In genomic region chr2:12198699-12199098, GRCm38 (mm10) we compare ENCODE assay signal across 23 mouse cellular contexts.
DNase-seq lines count a peak whose midpoint lies in the region; ATAC-seq and TF ChIP-seq lines count a peak whose summit lies in the region.
"Had no signal": no experiment of that assay in that cellular context is flagged by ENCODE, and none has a peak within 500 bp of the region (broad histone marks: within the 10 kb centered on the region; RNA-seq: fewer than 3 reads in every experiment).

No protein-coding gene starts in this region.

- H3K36me3 ChIP-seq in embryonic facial prominence, embryonic 12.5 days: no peaks in the 10 kb centered on the region
- H3K36me3 ChIP-seq in embryonic facial prominence, embryonic 10.5 days (replicated peaks): no peaks in the 10 kb centered on the region; the same call in 1 of the 2 replicates
- no peaks in the 10 kb centered on the region for H3K36me3 ChIP-seq in lung, embryonic 16.5 days (ENCODE audit: control insufficient read depth, insufficient read depth, low read length)
- H3K36me3 ChIP-seq in limb, embryonic 13.5 days: 0 out of 2 replicates have a peak, but pooled peaks cover 3% of the 10 kb centered on the region
- H3K36me3 ChIP-seq in forebrain, postnatal 0 days (ENCODE audit: insufficient read depth): no peaks in the 10 kb centered on the region
- H3K36me3 ChIP-seq: forebrain, embryonic 15.5 days; heart, embryonic 15.5 days; hindbrain, embryonic 13.5 days had no signal

- no peak for DNase-seq in embryonic facial prominence, embryonic 10.5 days (ENCODE audit: low spot score)
- DNase-seq in lung, postnatal 25 days (ENCODE audit: low spot score): no peak
- no peak for DNase-seq in cerebellum, adult 2 months
- no peak for DNase-seq in forebrain, postnatal 0 days
- DNase-seq: adrenal gland, postnatal 36 days; cerebellum, adult 8-10 months; cerebellum, postnatal 14 days; embryo, embryonic 11 days; gastrocnemius, postnatal 14 days; heart, adult 2 months; heart, postnatal 14 days had no signal

- H3K4me2 ChIP-seq in embryonic facial prominence, embryonic 12.5 days (replicated peaks): no peak overlapping the region
- no peak overlapping the region for H3K4me2 ChIP-seq in lung, embryonic 16.5 days (ENCODE audit: low read depth, low read length)
- peak overlapping the region; percentile 21; the same call in 1 of the 2 replicates for H3K4me2 ChIP-seq in limb, embryonic 13.5 days (replicated peaks)
- H3K4me2 ChIP-seq in forebrain, postnatal 0 days (ENCODE audit: low read depth): no peak overlapping the region
- H3K4me2 ChIP-seq: embryonic facial prominence, embryonic 15.5 days; forebrain, embryonic 15.5 days; heart, embryonic 11.5 days; heart, embryonic 15.5 days; hindbrain, embryonic 13.5 days had no signal

- H3K9ac ChIP-seq in embryonic facial prominence, embryonic 12.5 days: no peak overlapping the region
- H3K9ac ChIP-seq in lung, embryonic 16.5 days (ENCODE audit: low read length): no peak overlapping the region
- no peak overlapping the region for H3K9ac ChIP-seq in limb, embryonic 13.5 days
- no peak overlapping the region for H3K9ac ChIP-seq in forebrain, postnatal 0 days
- H3K9ac ChIP-seq: embryonic facial prominence, embryonic 15.5 days; forebrain, embryonic 15.5 days; heart, embryonic 15.5 days; hindbrain, embryonic 13.5 days had no signal

- WGBS in embryonic facial prominence, embryonic 12.5 days: 61% methylated on average over 7 of the region's 7 CpGs
- 76% methylated on average over 7 of the region's 7 CpGs for WGBS in embryonic facial prominence, embryonic 10.5 days
- WGBS in lung, embryonic 16.5 days: 63% methylated on average over 7 of the region's 7 CpGs
- WGBS in limb, embryonic 13.5 days: 18% methylated on average over 7 of the region's 7 CpGs
- 80% methylated on average over 7 of the region's 7 CpGs for whole genome bisulfite sequencing in cerebellum, adult 2 months
- 80% methylated on average over 7 of the region's 7 CpGs for whole genome bisulfite sequencing in forebrain, postnatal 0 days

- H3K4me3 ChIP-seq in embryonic facial prominence, embryonic 12.5 days: no peak overlapping the region
- no peak overlapping the region for H3K4me3 ChIP-seq in embryonic facial prominence, embryonic 10.5 days
- H3K4me3 ChIP-seq in lung, embryonic 16.5 days (ENCODE audit: low read length): no peak overlapping the region
- H3K4me3 ChIP-seq in limb, embryonic 13.5 days: no peak overlapping the region
- no peak overlapping the region for H3K4me3 ChIP-seq in cerebellum, adult 2 months (replicated peaks; ENCODE audit: insufficient read depth, low read depth, low read length)
- H3K4me3 ChIP-seq in forebrain, postnatal 0 days (ENCODE audit: low read depth, low read length): no peak overlapping the region
- H3K4me3 ChIP-seq: embryonic facial prominence, embryonic 15.5 days; erythroblast, embryonic 14.5 days; forebrain, embryonic 15.5 days; heart, adult 2 months; heart, embryonic 15.5 days; hindbrain, embryonic 13.5 days had no signal

- TF ChIP-seq POLR2A in cerebellum, adult 2 months (IDR thresholded peaks at IDR 0.05; ENCODE audit: borderline replicate concordance, insufficient read depth, low read length): no peak

- H3K27me3 ChIP-seq in embryonic facial prominence, embryonic 12.5 days: no peaks in the 10 kb centered on the region
- H3K27me3 ChIP-seq in embryonic facial prominence, embryonic 10.5 days (replicated peaks; ENCODE audit: low read depth, poor library complexity, severe bottlenecking): no peaks in the 10 kb centered on the region
- H3K27me3 ChIP-seq in lung, embryonic 16.5 days (ENCODE audit: control insufficient read depth, insufficient read depth, low read depth, low read length): no peaks in the 10 kb centered on the region
- peaks cover 11% of the 10 kb centered on the region; the same call in 1 of the 2 replicates for H3K27me3 ChIP-seq in limb, embryonic 13.5 days
- no peaks in the 10 kb centered on the region for H3K27me3 ChIP-seq in cerebellum, adult 2 months (ENCODE audit: control insufficient read depth, insufficient read depth, low read length)
- no peaks in the 10 kb centered on the region for H3K27me3 ChIP-seq in forebrain, postnatal 0 days (ENCODE audit: insufficient read depth, low read length)
- H3K27me3 ChIP-seq: CH12.LX; embryonic facial prominence, embryonic 15.5 days; forebrain, embryonic 15.5 days; heart, embryonic 15.5 days; hindbrain, embryonic 13.5 days had no signal

- no peak for ATAC-seq in embryonic facial prominence, embryonic 12.5 days (ENCODE audit: insufficient number of reproducible peaks, insufficient read depth, low FRiP score, low TSS enrichment)
- peak; percentile 54; the same call in 1 of the 2 replicates for ATAC-seq in lung, embryonic 16.5 days (ENCODE audit: low read depth)
- peak; percentile 94 for ATAC-seq in limb, embryonic 13.5 days (ENCODE audit: low FRiP score, low read depth)
- ATAC-seq in forebrain, postnatal 0 days: no peak
- ATAC-seq: activated CD4-positive, CD25-positive, alpha-beta regulatory T cell, adult 4 months; forebrain, embryonic 15.5 days; Patski had no signal

- TF ChIP-seq CTCF in cerebellum, adult 2 months (IDR thresholded peaks at IDR 0.05; ENCODE audit: borderline replicate concordance, insufficient read depth, low read depth, low read length): no peak
- TF ChIP-seq CTCF in forebrain, postnatal 0 days (IDR thresholded peaks at IDR 0.05; ENCODE audit: low read depth): no peak

- H3K9me3 ChIP-seq in embryonic facial prominence, embryonic 12.5 days: no peaks in the 10 kb centered on the region
- no peaks in the 10 kb centered on the region for H3K9me3 ChIP-seq in embryonic facial prominence, embryonic 10.5 days
- no peaks in the 10 kb centered on the region for H3K9me3 ChIP-seq in lung, embryonic 16.5 days (ENCODE audit: control insufficient read depth, low read length)
- no peaks in the 10 kb centered on the region for H3K9me3 ChIP-seq in limb, embryonic 13.5 days
- no peaks in the 10 kb centered on the region for H3K9me3 ChIP-seq in forebrain, postnatal 0 days (ENCODE audit: low read length)
- H3K9me3 ChIP-seq: embryonic facial prominence, embryonic 15.5 days; forebrain, embryonic 15.5 days; heart, embryonic 15.5 days; hindbrain, embryonic 13.5 days had no signal

- no peaks in the 10 kb centered on the region for H3K4me1 ChIP-seq in embryonic facial prominence, embryonic 12.5 days
- H3K4me1 ChIP-seq in embryonic facial prominence, embryonic 10.5 days: peaks cover 8% of the 10 kb centered on the region; the same call in 1 of the 2 replicates
- no peaks in the 10 kb centered on the region for H3K4me1 ChIP-seq in lung, embryonic 16.5 days (replicated peaks; ENCODE audit: control insufficient read depth, insufficient read depth, low read length)
- H3K4me1 ChIP-seq in limb, embryonic 13.5 days: peaks cover 13% of the 10 kb centered on the region
- no peaks in the 10 kb centered on the region; the same call in 1 of the 2 replicates for H3K4me1 ChIP-seq in cerebellum, adult 2 months (ENCODE audit: control insufficient read depth, insufficient read depth, low read length)
- H3K4me1 ChIP-seq in forebrain, postnatal 0 days (ENCODE audit: insufficient read depth): no peaks in the 10 kb centered on the region
- H3K4me1 ChIP-seq: embryonic facial prominence, embryonic 15.5 days; forebrain, embryonic 15.5 days; heart, embryonic 15.5 days; hindbrain, embryonic 13.5 days had no signal

- H3K27ac ChIP-seq in embryonic facial prominence, embryonic 12.5 days: 0 out of 2 replicates have a peak overlapping the region, but pooled peaks have one; percentile 17
- H3K27ac ChIP-seq in embryonic facial prominence, embryonic 10.5 days (replicated peaks): no peak overlapping the region
- H3K27ac ChIP-seq in lung, embryonic 16.5 days (ENCODE audit: low read length): no peak overlapping the region
- H3K27ac ChIP-seq in limb, embryonic 13.5 days: peak overlapping the region; percentile 70; the same call in 1 of the 2 replicates
- no peak overlapping the region for H3K27ac ChIP-seq in cerebellum, adult 2 months (ENCODE audit: insufficient read depth, low read length)
- no peak overlapping the region for H3K27ac ChIP-seq in forebrain, postnatal 0 days (ENCODE audit: low read depth, low read length)
- H3K27ac ChIP-seq: embryonic facial prominence, embryonic 15.5 days; forebrain, embryonic 15.5 days; heart, adult 2 months; heart, embryonic 15.5 days; hindbrain, embryonic 13.5 days had no signal

Comparison
In these comparisons a context has a peak if more than half of its experiments do, and no peak if none do; other contexts are left out.
1. H3K27ac ChIP-seq: peak in embryonic facial prominence, embryonic 12.5 days (single experiment) and limb, embryonic 13.5 days (single experiment); none in embryonic facial prominence, embryonic 10.5 days (single experiment), lung, embryonic 16.5 days (single experiment), cerebellum, adult 2 months (single experiment) and forebrain, postnatal 0 days (single experiment).
2. ATAC-seq: peak in lung, embryonic 16.5 days (single experiment) and limb, embryonic 13.5 days (single experiment); none in embryonic facial prominence, embryonic 12.5 days (single experiment) and forebrain, postnatal 0 days (single experiment).